Mouse (Mus musculus) brain, embryonic 14.5 days (tissue): ENCODE data around the gene Pold4. TPM values are rescaled to one million over a fixed set of nuclear protein-coding genes. Genes with fewer than 3 reads are reported as not detected.

ENCODE experiments used
- DNase-seq: peaks from one replicate; pipeline ENCODE4 v3.0.0-alpha.2; 2011; ENCODE audit warnings: low read depth
- CTCF ChIP-seq: fragments of 200-500 bp; IDR thresholded peaks from 2 replicates; pipeline ENCODE4 v1.5.1; 2012; ENCODE audit warnings: inconsistent platforms, mild to moderate bottlenecking, moderate library complexity, borderline replicate concordance; ENCODE audit not compliant: insufficient read depth, insufficient read length; ENCODE audit errors: extremely low read depth
- POLR2A ChIP-seq: fragments of 200-500 bp; IDR thresholded peaks from 2 replicates; pipeline ENCODE4 v1.6.1; 2012; ENCODE audit warnings: mild to moderate bottlenecking, inconsistent platforms, borderline replicate concordance; ENCODE audit not compliant: poor library complexity, insufficient read depth, insufficient read length, severe bottlenecking; ENCODE audit errors: extremely low read depth
- polyA plus RNA-seq: library from polyadenylated mRNA; depleted of rRNA; stranded (reverse); fragments of >200 nt; gene quantifications from 2 replicates; pipeline ENCODE4 v1.2.3, GENCODE M21; 2012; rRNA removed

Gene Pold4
- polyA plus RNA-seq, 1 experiment: 23.6 TPM

DNA sequence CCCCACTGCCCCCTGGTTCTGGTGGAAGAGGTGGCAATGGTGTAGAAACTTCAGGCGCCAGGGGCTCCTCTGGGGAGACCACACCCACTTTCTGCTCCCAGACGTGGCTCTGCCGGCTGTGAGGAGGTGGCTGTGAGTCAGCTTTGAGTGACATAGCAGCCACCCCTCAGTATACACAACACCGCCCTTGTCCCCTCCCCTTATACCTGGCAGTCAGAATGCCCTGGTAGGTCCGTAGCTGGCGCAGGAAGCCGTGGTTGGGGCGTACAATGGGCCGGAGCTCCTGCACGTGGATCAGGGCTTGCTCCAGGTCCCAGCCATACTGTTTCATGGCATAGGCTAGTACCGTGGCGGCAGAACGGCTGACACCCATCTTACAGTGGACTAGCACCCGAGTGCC lies 32.0 kb downstream of the Pold4 start:
- no peak for DNase-seq
- TF ChIP-seq CTCF (no peak), POLR2A (no peak)

DNA sequence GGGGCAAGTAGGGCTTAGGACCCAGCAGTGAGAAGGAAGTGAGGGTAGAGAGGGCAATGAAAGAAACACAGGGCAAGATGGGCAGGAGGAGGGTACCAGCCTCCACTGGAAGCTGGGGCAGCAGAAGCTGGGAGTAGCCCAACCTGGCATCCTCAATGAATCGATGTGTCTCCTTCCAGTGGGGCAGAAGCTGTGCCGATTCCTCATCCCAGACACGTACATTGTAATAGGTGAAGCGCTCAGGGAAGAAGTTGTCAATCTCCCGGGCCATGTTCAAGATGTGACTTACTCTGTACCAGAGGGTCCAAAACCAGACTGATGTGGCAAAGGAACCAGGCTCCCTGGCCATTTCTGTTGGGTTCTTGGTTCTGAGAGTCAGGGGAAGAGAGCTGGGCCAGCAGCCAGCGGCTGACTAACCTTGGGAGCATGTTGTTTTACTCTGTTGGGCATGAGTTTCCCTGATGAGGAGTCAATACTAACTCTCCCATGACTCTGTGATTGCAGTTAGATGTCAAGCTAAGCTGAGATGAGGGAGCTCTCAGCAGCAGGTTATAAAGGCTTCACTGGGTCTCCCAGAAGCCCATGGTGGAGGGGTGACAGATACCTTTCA lies 32.6 kb downstream of the Pold4 start:
- TF ChIP-seq CTCF (no peak), POLR2A (no peak)

DNA sequence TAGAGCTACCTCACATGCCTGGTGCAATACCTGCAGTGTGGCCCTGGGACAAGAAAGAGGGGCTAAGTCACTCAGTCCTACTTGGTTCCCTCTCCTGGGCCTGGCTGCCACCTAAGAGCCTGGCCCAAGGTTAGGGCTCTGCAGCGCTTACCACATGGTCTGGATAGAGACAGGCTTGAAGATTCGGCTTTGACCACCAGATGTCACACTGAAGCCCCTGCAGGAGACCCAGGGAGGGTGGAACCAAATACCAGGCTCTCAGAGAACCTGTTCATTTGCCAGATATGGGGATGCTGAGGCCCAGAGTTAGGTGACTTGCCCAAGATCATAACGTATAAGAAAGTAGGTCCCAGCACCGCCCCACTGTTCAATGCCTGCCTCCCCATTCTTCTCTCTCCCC lies 34.3 kb downstream of the Pold4 start:
- TF ChIP-seq CTCF: 0 out of 2 replicates have a peak, but pooled peaks have one; percentile 6
- no peak for TF ChIP-seq POLR2A
- DNase-seq: no peak

More for the DNA sequence above, 32.6 kb downstream of the Pold4 start:
- DNase-seq: no peak

DNA sequence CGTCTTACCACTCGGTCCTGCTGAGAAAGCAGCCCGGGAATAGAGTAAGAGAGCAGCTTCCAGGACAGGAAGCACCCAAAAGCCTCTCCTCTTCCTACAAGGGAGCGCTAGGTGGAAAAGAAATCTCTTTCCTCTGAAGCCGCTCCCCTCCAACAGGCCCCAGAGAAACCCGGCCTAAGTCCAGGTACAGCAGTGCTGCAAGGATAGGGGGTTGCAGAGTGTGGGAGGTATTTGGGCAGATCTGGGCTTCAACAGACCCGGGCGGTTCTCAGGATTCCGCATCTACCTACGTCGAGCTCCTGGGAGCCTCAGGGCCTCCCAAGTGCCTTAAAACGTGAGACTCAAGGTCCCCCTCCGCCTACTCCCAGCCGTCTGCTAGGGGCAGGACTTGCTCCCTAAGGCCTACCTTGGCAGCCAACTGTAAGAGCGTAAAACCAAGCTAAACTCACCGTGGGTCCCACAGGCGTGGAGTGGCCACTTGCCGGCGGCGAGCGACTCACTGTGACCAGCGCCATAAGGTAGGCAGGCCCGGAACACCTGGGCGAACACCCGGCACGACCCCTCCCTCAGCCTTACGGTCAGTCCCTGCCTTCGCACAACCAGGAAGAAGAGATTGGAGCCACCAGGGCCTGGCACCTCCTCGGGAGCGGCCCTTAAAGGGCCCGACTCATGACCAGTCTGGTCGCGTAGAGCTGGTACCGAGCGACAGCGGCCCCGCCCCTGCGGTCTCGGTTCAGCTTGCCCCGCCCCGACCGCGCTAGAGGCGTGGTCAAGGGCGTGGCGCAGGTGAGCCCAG lies 37.1 kb downstream of the Pold4 start, which contains the start of gene Ssh3:
Gene Ssh3, minus strand, starts transcription at position 615 of the 796 bp plus-strand sequence.
- peak; percentile 24 for DNase-seq

DNA sequence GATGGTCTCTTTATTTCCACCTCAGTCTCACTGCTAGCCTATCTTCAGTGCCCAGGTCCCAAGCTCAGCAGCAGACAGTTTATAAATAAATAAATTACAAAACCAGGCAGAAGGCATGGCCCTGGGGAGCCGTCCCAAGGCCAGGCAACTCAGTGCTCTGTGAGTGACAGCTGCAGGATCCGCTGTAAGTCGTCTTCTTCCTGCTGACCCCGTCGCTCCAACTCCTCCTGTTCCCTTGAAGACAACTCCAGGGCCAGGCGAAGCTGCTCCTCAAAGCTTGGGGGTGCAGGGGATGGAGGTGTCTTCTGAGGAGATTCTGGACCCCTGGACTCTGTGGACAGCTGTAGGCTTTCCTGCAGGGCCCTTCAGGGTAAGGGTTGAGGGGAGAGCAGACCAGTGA lies 38.5 kb downstream of the Pold4 start:
- no peak for DNase-seq
- no peak for TF ChIP-seq CTCF
- no peak for TF ChIP-seq POLR2A

More for the DNA sequence above, 37.1 kb downstream of the Pold4 start, which contains the start of gene Ssh3:
- TF ChIP-seq POLR2A (no peak), CTCF (no peak)

DNA sequence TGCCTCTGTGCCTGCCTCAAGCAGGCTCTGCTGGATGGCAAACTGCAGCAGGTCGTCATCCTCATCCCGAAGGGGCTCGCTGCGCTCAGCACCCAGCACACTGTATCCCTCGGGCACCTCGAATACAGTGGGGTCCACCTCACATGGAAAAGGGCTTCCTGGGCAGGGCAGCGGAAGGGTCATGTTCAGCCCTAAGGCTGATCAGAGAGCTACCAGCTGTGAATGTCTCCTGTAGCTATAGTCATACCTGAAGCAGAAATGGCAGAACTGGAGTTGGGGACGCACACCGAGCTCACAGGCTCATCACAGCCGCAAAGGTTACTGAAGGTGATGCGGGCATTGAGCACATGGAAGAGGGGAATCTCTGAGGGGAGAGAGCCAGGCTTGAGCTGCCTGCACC lies 39.3 kb downstream of the Pold4 start:
- DNase-seq: no peak
- TF ChIP-seq POLR2A (no peak), CTCF (no peak)

DNA sequence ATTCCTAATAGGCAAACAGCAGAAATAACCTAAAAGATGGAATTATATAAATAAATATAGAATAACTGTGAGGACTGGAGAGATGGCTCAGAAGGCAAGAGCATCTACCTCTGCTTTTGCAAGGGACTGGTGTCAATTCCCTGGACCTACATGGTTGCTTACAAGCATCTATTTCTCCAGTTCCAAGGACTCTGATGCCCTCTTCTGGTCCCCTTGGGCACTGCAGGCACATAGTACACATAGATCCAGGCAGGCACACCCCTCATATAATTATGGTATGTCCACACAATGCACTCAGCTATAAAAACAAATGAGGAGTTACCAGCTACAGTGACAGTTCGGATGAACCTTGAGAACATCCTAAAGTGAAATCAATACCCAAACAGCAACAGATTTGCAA lies 47.8 kb downstream of the Pold4 start:
- TF ChIP-seq POLR2A (no peak), CTCF (no peak; the same call in 1 of the 2 replicates)
- no peak for DNase-seq

DNA sequence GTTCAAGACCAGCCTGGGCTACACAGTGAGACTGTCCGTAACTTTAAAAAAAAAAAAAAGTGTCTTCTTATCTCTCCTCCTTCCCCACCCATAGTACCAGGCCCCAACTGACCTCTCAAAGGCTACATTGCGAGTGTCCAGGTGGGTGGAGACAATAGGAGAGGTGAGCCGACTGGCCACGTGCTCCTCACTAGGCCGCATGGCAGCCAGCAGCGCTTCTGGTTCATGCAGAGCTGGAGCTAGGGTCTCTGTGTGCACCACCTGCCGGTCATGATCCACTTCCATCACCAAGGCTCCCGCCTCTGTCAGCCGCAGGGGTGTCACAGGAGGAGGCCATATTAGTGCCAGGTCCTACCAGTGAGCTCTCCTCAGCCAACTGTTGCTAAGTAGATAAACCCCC lies 48.7 kb downstream of the Pold4 start:
- no peak for TF ChIP-seq CTCF
- TF ChIP-seq POLR2A: no peak
- no peak for DNase-seq

DNA sequence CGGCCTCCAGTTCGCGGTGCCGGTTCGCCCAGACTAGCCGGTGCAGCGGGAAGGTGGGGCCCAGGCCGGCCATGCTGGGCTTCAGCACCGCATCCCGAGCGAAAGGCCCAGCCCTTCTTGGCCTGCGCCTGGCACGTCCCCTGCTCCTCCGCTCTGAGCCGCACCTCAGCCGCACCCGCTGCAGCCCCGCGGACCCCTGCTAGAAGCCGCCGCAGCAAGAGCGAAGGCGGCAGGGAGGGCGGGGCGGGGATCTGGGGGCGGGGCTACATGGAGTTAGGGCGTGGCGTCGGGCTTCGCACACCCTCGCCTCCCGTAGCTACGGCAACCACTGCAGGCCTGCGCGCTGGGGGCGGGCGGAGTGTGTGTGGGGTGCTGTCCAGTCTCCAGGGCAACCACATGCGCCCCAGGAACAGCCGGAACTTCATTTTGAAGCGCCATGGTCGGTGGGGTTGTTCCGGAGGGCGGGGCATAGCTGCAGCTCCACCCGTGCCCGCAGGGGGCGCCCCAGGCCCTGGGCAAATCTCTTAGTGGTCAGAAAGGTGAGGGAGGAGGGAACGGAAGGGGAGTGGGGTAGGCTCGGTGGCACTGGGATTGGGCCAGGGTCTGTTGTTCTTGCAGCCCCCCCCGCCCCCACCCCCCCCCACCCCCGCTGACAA lies 51.3 kb downstream of the Pold4 start, which contains the start of gene Ankrd13d:
Gene Ankrd13d, minus strand, starts transcription at position 240 of the 656 bp plus-strand sequence.
- TF ChIP-seq CTCF (peak; percentile 85), POLR2A (peak; percentile 43; the same call in 1 of the 2 replicates)
- DNase-seq: peak; percentile 95

Other genes with a start within 250 kb of the Pold4 start
- gene Acy3, start 245.3 kb upstream of the Pold4 start, polyA plus RNA-seq: 2.5 and 2.7 TPM in 2 replicates
- 0.16 and 0.46 TPM in 2 replicates for gene Tbx10, start 239.1 kb upstream of the Pold4 start, polyA plus RNA-seq
- gene Nudt8, start 231.3 kb upstream of the Pold4 start, polyA plus RNA-seq: 16.4 and 17.5 TPM in 2 replicates
- gene Gm49405, start 231.3 kb upstream of the Pold4 start, polyA plus RNA-seq: 8.3 and 9.0 TPM in 2 replicates
- 18.4 and 22.7 TPM in 2 replicates for gene Doc2g, start 228.6 kb upstream of the Pold4 start, polyA plus RNA-seq
- gene Ndufv1, start 219.1 kb upstream of the Pold4 start, polyA plus RNA-seq: 174 and 194 TPM in 2 replicates
- 266 and 307 TPM in 2 replicates for gene Gstp1, start 193.9 kb upstream of the Pold4 start, polyA plus RNA-seq
- gene Gstp2, start 185.9 kb upstream of the Pold4 start, polyA plus RNA-seq: 2.9 and 9.0 TPM in 2 replicates
- gene Gstp3, start 172.3 kb upstream of the Pold4 start, polyA plus RNA-seq: not detected in 2 replicates
- not detected in 2 replicates for gene Cabp2, start 150.3 kb upstream of the Pold4 start, polyA plus RNA-seq
- 56.1 and 82.2 TPM in 2 replicates for gene Cdk2ap2, start 134.7 kb upstream of the Pold4 start, polyA plus RNA-seq
- 149 and 158 TPM in 2 replicates for gene Pitpnm1, start 131.9 kb upstream of the Pold4 start, polyA plus RNA-seq
- gene Aip, start 106.0 kb upstream of the Pold4 start, polyA plus RNA-seq: 80.0 and 88.6 TPM in 2 replicates
- 0.08 TPM in 2 replicates for gene Gpr152, start 92.1 kb upstream of the Pold4 start, polyA plus RNA-seq
- 0.05 and 0.19 TPM in 2 replicates for gene Cabp4, start 87.9 kb upstream of the Pold4 start, polyA plus RNA-seq
- 210 and 237 TPM in 2 replicates for gene Coro1b, start 83.3 kb upstream of the Pold4 start, polyA plus RNA-seq
- gene Ptprcap, start 78.3 kb upstream of the Pold4 start, polyA plus RNA-seq: 1.5 and 2.0 TPM in 2 replicates
- gene Rps6kb2, start 68.5 kb upstream of the Pold4 start, polyA plus RNA-seq: 59.5 and 87.7 TPM in 2 replicates
- gene Carns1, start 56.4 kb upstream of the Pold4 start, polyA plus RNA-seq: 4.1 and 4.3 TPM in 2 replicates
- gene Tbc1d10c, start 40.6 kb upstream of the Pold4 start, polyA plus RNA-seq: 1.8 and 2.2 TPM in 2 replicates
- gene Ppp1ca, start 39.8 kb upstream of the Pold4 start, polyA plus RNA-seq: 426 and 472 TPM in 2 replicates
- 32.7 and 49.1 TPM in 2 replicates for gene Rad9a, start 30.2 kb upstream of the Pold4 start, polyA plus RNA-seq
- 2.3 and 3.7 TPM in 2 replicates for gene Clcf1, start 17.7 kb upstream of the Pold4 start, polyA plus RNA-seq
- gene AC109138.7, start 17.5 kb upstream of the Pold4 start, polyA plus RNA-seq: not detected in 2 replicates
- gene Ssh3, start 37.3 kb downstream of the Pold4 start, polyA plus RNA-seq: 50.4 and 57.5 TPM in 2 replicates
- 53.4 and 54.2 TPM in 2 replicates for gene Ankrd13d, start 51.2 kb downstream of the Pold4 start, polyA plus RNA-seq
- gene Grk2, start 74.3 kb downstream of the Pold4 start, polyA plus RNA-seq: 114 and 119 TPM in 2 replicates
- 86.9 and 88.9 TPM in 2 replicates for gene Kdm2a, start 166.4 kb downstream of the Pold4 start, polyA plus RNA-seq
- 4.2 and 5.2 TPM in 2 replicates for gene Rhod, start 207.5 kb downstream of the Pold4 start, polyA plus RNA-seq
- gene Syt12, start 245.5 kb downstream of the Pold4 start, polyA plus RNA-seq: 1.7 and 2.9 TPM in 2 replicates